Mouse (Mus musculus) midbrain, embryonic 10.5 days (tissue): ENCODE data around the gene Fosl1. TPM values are rescaled to one million over a fixed set of nuclear protein-coding genes. Genes with fewer than 3 reads are reported as not detected.
"Not testable (repeated sequence)": the region's sequence is repeated elsewhere in the genome, so short reads cannot be mapped to it uniquely, and the experiment has no call there.

Source experiments
- DNase-seq: peaks from one replicate; pipeline ENCODE4 v3.0.0-alpha.2; 2017; ENCODE audit warnings: low spot score
- H3K27ac ChIP-seq: fragments of 300-500 bp; sonication (generic); replicated peaks from 2 replicates; pipeline ENCODE4 v1.5.1; 2016; ENCODE audit warnings: mild to moderate bottlenecking
- H3K27me3 ChIP-seq: fragments of 300-500 bp; sonication (generic); 2 replicates; pipeline ENCODE4 v1.6.1; 2016; ENCODE audit warnings: low read depth, mild to moderate bottlenecking; ENCODE audit not compliant: poor library complexity, severe bottlenecking
- H3K36me3 ChIP-seq: fragments of 300-500 bp; sonication (generic); 2 replicates; pipeline ENCODE4 v1.6.1; 2016; ENCODE audit warnings: mild to moderate bottlenecking, moderate library complexity
- H3K4me1 ChIP-seq: fragments of 300-500 bp; sonication (generic); 2 replicates; pipeline ENCODE4 v1.6.1; 2016
- H3K4me3 ChIP-seq: fragments of 300-500 bp; sonication (generic); 2 replicates; pipeline ENCODE4 v1.5.1; 2016; ENCODE audit warnings: mild to moderate bottlenecking, moderate library complexity
- H3K9me3 ChIP-seq: fragments of 300-500 bp; sonication (generic); replicated peaks from 2 replicates; pipeline ENCODE4 v1.6.1; 2016; ENCODE audit warnings: mild to moderate bottlenecking
- WGBS: fragments of 180-500 bp; shearing (Covaris S2); methylation state at CpG from one replicate; pipeline ENCODE4 v1.1.7; 2016; 5-methylcytosine and 5-hydroxymethylcytosine counted together
- polyA plus RNA-seq: library from polyadenylated mRNA; unstranded; fragments of >200 nt; fragmentation: Nextera tagmentation; extraction: Ambion mirVana; gene quantifications from 2 replicates; pipeline ENCODE4 v1.2.1, GENCODE M21; 2016

The Fosl1 gene
- polyA plus RNA-seq, 1 experiment from 2014 or later, result not detected

DNA sequence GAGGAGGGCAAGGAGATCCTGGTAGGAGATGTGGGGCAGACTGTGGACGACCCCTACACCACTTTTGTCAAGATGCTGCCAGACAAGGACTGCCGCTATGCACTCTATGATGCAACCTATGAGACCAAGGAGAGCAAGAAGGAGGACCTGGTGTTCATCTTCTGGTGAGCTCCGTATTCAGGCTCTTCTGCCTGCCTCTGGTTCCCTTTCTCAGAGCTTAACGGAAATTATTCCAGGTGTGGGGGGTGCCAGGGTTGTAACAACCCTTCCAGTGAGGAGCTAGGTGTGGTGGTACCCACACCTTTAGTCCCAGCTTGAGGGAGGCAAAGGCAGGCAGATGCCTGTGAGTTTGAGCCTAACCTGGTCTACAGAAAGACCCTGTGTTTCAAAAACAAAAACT, 45.3 kb downstream of the Fosl1 start:
- peak overlapping the region; percentile 86 for H3K4me3 ChIP-seq

DNA sequence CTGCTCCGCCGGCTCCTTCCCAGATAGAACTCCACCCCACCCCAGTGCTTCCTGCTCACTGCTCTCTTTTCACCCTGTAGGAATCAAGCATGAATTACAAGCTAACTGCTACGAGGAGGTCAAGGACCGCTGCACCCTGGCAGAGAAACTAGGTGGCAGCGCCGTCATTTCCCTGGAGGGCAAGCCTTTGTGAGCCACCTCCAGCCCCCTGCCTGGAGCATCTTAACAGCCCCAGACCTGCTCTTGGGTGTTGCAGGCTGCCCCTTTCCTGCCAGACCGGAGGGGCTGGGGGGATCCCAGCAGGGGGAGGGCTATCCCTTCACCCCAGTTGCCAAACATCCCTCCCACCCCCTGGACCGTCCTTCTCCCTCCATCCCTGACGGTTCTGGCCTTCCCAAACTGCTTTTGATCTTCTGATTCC, 46.0 kb downstream of the Fosl1 start:
- H3K4me3 ChIP-seq, result peak overlapping the region; percentile 86; the same call in 1 of the 2 replicates
- not testable (repeated sequence) for H3K27ac ChIP-seq, DNase-seq, H3K9me3 ChIP-seq, H3K27me3 ChIP-seq
- H3K4me1 ChIP-seq, result peaks cover 31% of the 10 kb centered on the region
- 77% methylated on average over 9 of the region's 9 CpGs for WGBS
- H3K36me3 ChIP-seq, result peaks cover 61% of the 10 kb centered on the region

More for the DNA sequence above, 45.3 kb downstream of the Fosl1 start:
- WGBS, result 89% methylated on average over 4 of the region's 4 CpGs
- H3K4me1 ChIP-seq, result peaks cover 35% of the 10 kb centered on the region
- H3K27ac ChIP-seq, result no peak overlapping the region
- no peaks in the 10 kb centered on the region for H3K9me3 ChIP-seq
- H3K36me3 ChIP-seq, result peaks cover 56% of the 10 kb centered on the region
- no peak for DNase-seq
- no peaks in the 10 kb centered on the region for H3K27me3 ChIP-seq

DNA sequence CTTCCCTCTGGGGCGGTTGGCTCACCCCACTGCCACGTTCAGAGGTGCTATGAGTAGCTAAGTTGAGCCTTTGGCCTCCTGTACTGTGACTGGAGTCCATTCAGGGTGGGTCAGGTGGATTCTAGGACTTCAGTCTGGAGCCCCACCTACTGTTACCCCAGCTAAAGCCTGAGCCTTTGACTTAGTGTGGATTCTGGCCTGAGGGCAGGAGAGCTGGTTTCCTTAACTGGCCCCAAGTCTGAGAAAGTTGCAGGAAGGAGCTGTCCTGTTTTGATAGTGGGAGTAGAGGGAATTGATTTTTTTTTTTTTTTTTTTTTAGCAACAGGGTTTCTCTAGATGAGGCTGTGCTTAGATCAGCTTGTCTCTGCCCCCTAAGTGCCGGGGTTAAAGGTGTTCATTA, 47.0 kb downstream of the Fosl1 start:
- Histone ChIP-seq H3K36me3 (peaks cover 61% of the 10 kb centered on the region), H3K9me3 (no peaks in the 10 kb centered on the region)

DNA sequence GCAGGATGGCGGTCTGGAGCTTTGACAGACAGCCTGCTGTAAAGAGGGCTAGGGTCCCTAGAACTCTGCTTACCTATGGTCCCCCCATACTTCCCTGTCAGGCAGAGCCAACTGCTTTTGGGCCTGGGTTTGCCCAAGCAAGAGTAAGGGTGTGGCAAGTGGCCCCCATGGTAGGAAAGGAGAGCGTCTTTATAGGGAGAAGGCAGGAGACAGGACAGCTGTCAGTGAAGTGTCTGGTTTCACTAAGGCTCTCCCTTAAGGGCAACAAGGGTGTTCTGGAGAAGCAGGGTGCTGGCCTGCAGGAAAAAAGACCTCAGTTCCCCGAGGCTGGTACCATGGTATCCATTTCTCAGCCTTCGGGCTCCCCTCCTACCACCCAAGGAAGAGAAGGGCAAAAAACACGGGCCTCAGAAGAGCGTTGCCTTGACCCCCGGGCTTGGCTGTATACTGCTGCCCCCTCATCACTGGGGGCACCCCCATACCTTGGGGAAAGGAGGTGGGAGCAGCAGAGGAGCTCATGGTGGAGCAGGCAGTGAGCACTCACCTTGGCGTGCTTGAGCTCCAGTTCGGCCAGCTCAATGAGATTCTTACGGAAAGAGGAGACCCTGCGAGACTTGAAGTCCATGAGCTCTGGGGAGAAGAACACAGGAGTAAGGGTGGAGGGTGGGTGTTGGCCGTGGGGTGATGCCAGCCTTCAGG, 48.2 kb downstream of the Fosl1 start:
- Histone ChIP-seq H3K4me3 (no peak overlapping the region), H3K4me1 (peaks cover 14% of the 10 kb centered on the region), H3K9me3 (no peaks in the 10 kb centered on the region), H3K27ac (no peak overlapping the region), H3K36me3 (peaks cover 61% of the 10 kb centered on the region), H3K27me3 (no peaks in the 10 kb centered on the region)
- WGBS, result 88% methylated on average over 12 of the region's 12 CpGs
- DNase-seq, result no peak

More for the DNA sequence above, 47.0 kb downstream of the Fosl1 start:
- Histone ChIP-seq H3K27me3 (no peaks in the 10 kb centered on the region), H3K27ac (no peak overlapping the region), H3K4me3 (no peak overlapping the region), H3K4me1 (peaks cover 23% of the 10 kb centered on the region)
- no peak for DNase-seq
- WGBS, result 95% methylated on average over 3 of the region's 3 CpGs

DNA sequence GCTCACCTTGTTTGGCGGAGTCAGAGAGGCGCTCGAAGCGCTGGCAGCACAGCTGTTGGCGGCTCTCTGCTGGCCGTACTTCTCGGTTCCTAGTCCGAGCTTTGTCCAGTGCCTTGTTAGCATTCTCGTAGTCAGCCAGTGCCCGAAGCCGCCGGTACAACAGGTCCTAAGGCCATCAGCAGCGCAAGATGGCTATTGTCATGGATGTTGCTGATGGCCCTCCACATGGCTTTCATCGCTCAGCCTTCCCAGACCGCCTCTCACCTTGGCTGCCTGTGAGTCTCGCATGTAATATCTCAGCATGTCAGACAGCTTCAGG, 48.7 kb downstream of the Fosl1 start:
- Histone ChIP-seq H3K9me3 (no peaks in the 10 kb centered on the region), H3K27ac (no peak overlapping the region), H3K4me1 (peaks cover 14% of the 10 kb centered on the region), H3K36me3 (peaks cover 61% of the 10 kb centered on the region), H3K27me3 (no peaks in the 10 kb centered on the region), H3K4me3 (no peak overlapping the region)
- DNase-seq, result no peak
- 90% methylated on average over 16 of the region's 16 CpGs for WGBS

DNA sequence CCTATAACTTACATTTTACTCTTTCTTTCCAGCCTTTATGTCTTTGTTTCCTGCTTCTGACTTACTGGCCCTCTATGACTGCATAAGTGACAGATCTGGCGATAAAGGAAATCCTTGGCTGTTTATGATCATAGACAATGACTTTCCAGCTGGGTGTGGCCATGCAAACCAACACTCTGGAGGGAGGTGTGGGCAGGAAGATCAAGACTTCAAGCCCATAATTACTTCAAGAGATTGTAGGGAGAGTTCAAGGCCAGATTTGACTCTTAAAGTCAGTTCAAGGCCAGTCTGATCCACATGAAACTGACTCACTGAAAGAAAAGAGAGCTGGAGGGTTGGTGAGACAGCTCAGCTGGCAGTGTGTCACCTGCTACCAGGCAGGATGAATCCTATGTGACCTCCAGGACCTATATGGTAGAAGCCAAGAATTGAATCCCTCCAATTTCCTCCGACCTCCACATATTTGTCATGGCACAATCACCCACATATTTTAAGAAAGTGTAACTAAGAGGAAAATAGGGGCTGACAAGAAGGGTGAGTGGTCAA, 53.1 kb downstream of the Fosl1 start:
- Histone ChIP-seq H3K27ac (no peak overlapping the region), H3K4me3 (no peak overlapping the region), H3K36me3 (peaks cover 33% of the 10 kb centered on the region), H3K27me3 (no peaks in the 10 kb centered on the region), H3K4me1 (0 out of 2 replicates have a peak, but pooled peaks cover 2% of the 10 kb centered on the region), H3K9me3 (no peaks in the 10 kb centered on the region)
- no peak for DNase-seq
- 94% methylated on average over 2 of the region's 2 CpGs for WGBS

DNA sequence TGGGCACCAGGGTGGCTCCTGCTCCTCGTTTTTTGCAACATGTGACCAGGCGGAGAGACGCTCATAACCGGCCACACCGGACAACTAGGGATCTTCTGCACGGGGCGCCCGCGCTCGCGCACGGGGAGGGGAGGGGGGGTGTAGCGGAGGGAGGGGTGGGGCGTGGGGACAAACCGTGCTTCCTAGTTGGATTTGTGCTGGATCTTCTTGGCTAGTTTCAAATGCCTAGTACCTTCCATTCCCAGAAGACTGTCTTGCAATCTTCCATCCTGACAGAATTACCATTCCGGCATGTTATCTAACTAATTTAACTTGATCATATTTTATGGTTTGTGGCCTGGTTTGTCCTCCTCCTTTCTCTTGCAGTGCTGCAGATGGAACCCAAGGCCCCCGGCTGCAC, 56.3 kb downstream of the Fosl1 start, which contains the start of gene 1700020D05Rik:
Gene 1700020D05Rik, minus strand, starts transcription at position 101 of the 400 bp plus-strand sequence.
- no peak within 1 kb of the TSS for H3K27ac ChIP-seq
- H3K9me3 ChIP-seq, result peaks cover 7% of the 10 kb centered on the region; the same call in 1 of the 2 replicates
- 0 out of 2 replicates have a peak, but pooled peaks cover 6% of the 10 kb centered on the region for H3K36me3 ChIP-seq
- H3K27me3 ChIP-seq, result no peaks in the 10 kb centered on the region
- 48% methylated on average over 17 of the region's 17 CpGs for WGBS
- DNase-seq, result no peak
- no peak within 1 kb of the TSS for H3K4me3 ChIP-seq
- 0 out of 2 replicates have a peak, but pooled peaks cover 2% of the 10 kb centered on the region for H3K4me1 ChIP-seq

Other genes with a start within 250 kb of the Fosl1 start
- gene Pacs1, start 174.4 kb upstream of the Fosl1 start, polyA plus RNA-seq, result 21.3 and 23.7 TPM in 2 replicates
- gene Sf3b2, start 152.1 kb upstream of the Fosl1 start, polyA plus RNA-seq, result 468 and 500 TPM in 2 replicates
- gene Gal3st3, start 149.2 kb upstream of the Fosl1 start, polyA plus RNA-seq, result 10.8 and 15.4 TPM in 2 replicates
- gene Catsper1, start 111.8 kb upstream of the Fosl1 start, polyA plus RNA-seq, result not detected in 2 replicates
- gene Cst6, start 98.0 kb upstream of the Fosl1 start, polyA plus RNA-seq, result 0.67 TPM in 1 of 2 replicates, not detected in the other
- 86.9 and 89.4 TPM in 2 replicates for gene Eif1ad, start 80.8 kb upstream of the Fosl1 start, polyA plus RNA-seq
- gene Banf1, start 80.4 kb upstream of the Fosl1 start, polyA plus RNA-seq, result 575 and 616 TPM in 2 replicates
- gene Sart1, start 58.8 kb upstream of the Fosl1 start, polyA plus RNA-seq, result 88.2 and 96.2 TPM in 2 replicates
- gene Tsga10ip, start 45.0 kb upstream of the Fosl1 start, polyA plus RNA-seq, result 0.39 TPM in 1 of 2 replicates, not detected in the other
- gene Drap1, start 22.6 kb upstream of the Fosl1 start, polyA plus RNA-seq, result 221 and 228 TPM in 2 replicates
- 45.1 and 48.5 TPM in 2 replicates for gene AI837181, start 22.4 kb upstream of the Fosl1 start, polyA plus RNA-seq
- gene Ccdc85b, start 10.3 kb downstream of the Fosl1 start, polyA plus RNA-seq, result 5.5 and 6.0 TPM in 2 replicates
- 98.0 and 111 TPM in 2 replicates for gene Fibp, start 13.1 kb downstream of the Fosl1 start, polyA plus RNA-seq
- 1.7 and 2.7 TPM in 2 replicates for gene Ctsw, start 21.0 kb downstream of the Fosl1 start, polyA plus RNA-seq
- 67.6 and 69.1 TPM in 2 replicates for gene Efemp2, start 26.4 kb downstream of the Fosl1 start, polyA plus RNA-seq
- 41.3 and 47.0 TPM in 2 replicates for gene Mus81, start 40.9 kb downstream of the Fosl1 start, polyA plus RNA-seq
- gene Cfl1, start 42.9 kb downstream of the Fosl1 start, polyA plus RNA-seq, result 3,131 and 3,331 TPM in 2 replicates
- not detected in 2 replicates for gene 1700020D05Rik, start 56.2 kb downstream of the Fosl1 start, polyA plus RNA-seq
- 9.6 and 15.3 TPM in 2 replicates for gene Snx32, start 63.0 kb downstream of the Fosl1 start, polyA plus RNA-seq
- gene Ovol1, start 113.1 kb downstream of the Fosl1 start, polyA plus RNA-seq, result 0.16 and 0.29 TPM in 2 replicates
- 1.6 and 2.3 TPM in 2 replicates for gene Ap5b1, start 120.5 kb downstream of the Fosl1 start, polyA plus RNA-seq
- gene Rnaseh2c, start 154.3 kb downstream of the Fosl1 start, polyA plus RNA-seq, result 186 and 200 TPM in 2 replicates
- 65.6 and 74.8 TPM in 2 replicates for gene Kat5, start 162.7 kb downstream of the Fosl1 start, polyA plus RNA-seq
- gene Rela, start 189.9 kb downstream of the Fosl1 start, polyA plus RNA-seq, result 28.7 and 31.2 TPM in 2 replicates
- 22.3 and 22.9 TPM in 2 replicates for gene Sipa1, start 216.2 kb downstream of the Fosl1 start, polyA plus RNA-seq
- gene Map3k11, start 241.2 kb downstream of the Fosl1 start, polyA plus RNA-seq, result 28.7 and 29.9 TPM in 2 replicates
- gene Pcnx3, start 241.4 kb downstream of the Fosl1 start, polyA plus RNA-seq, result 22.8 and 25.6 TPM in 2 replicates